Mouse (Mus musculus): ENCODE measurements around the gene Elp1.

DNA sequence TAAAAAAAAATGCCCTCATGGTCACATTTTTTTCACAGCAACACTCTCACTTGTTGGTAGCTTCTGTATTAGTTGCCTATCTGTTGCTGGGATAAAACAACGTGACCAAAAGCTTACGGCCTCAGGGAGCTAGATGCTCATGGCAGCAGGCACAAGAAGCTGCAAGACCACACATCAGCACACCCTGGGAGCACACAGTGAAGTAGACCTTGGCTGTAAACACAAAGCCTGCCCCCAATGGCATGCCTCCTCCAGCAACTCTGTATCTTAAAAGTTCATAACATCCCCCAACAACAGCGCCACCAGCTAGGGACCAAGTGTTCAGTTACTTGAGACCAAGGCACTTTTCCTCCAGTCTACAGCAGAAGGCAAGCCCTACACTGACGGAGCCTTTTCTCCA lies 6.9 kb upstream of the Elp1 start:
- TF ChIP-seq CTCF (IDR thresholded peaks at IDR 0.05; ENCODE audit: low read depth) = no peak
- TF ChIP-seq EP300 (IDR thresholded peaks at IDR 0.05; ENCODE audit: low read depth) = no peak

Measured in liver, embryonic 14.5 days (tissue).